Mouse (Mus musculus): Measurements from ENCODE around the gene Slc23a3.

- TF ChIP-seq CTCF (IDR thresholded peaks at IDR 0.05; ENCODE audit: borderline replicate concordance, control insufficient read depth, extremely low read depth, insufficient read depth, low read length, poor library complexity), result no peak
- no peak for TF ChIP-seq POLR2A (IDR thresholded peaks at IDR 0.05; ENCODE audit: control insufficient read depth, extremely low read depth, insufficient read depth, low read length, poor library complexity)
Observed at GRCm38 (mm10) chr1:75160256-75160617, 26.5 kb upstream of the Slc23a3 start.
